Mouse (Mus musculus): ENCODE measurements around the gene Abl1.

Abl1 gene

DNA sequence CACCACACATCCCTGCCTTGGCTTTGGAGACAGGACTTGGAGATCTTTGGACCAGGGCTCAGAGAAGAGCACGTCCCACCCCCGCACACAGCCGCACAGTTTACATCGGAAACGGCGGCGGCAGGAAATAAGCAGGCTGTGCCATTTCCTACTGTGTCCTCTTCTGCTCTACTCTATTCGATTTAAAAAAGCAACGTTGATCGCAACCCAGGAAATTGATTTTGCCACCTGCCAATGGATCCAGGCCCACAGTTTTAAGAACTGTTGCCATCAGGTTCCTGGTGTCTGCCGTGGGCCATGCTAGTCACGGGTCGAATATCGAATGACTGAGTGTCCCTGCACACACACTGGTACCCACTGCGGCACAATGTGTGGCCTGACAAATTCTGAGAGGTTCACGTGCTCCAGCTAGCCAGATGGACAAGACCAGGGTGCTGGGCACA, 137.3 kb downstream of the Abl1 start:
- DNase-seq (ENCODE audit: low spot score in 2 of 2), result no peak

DNA sequence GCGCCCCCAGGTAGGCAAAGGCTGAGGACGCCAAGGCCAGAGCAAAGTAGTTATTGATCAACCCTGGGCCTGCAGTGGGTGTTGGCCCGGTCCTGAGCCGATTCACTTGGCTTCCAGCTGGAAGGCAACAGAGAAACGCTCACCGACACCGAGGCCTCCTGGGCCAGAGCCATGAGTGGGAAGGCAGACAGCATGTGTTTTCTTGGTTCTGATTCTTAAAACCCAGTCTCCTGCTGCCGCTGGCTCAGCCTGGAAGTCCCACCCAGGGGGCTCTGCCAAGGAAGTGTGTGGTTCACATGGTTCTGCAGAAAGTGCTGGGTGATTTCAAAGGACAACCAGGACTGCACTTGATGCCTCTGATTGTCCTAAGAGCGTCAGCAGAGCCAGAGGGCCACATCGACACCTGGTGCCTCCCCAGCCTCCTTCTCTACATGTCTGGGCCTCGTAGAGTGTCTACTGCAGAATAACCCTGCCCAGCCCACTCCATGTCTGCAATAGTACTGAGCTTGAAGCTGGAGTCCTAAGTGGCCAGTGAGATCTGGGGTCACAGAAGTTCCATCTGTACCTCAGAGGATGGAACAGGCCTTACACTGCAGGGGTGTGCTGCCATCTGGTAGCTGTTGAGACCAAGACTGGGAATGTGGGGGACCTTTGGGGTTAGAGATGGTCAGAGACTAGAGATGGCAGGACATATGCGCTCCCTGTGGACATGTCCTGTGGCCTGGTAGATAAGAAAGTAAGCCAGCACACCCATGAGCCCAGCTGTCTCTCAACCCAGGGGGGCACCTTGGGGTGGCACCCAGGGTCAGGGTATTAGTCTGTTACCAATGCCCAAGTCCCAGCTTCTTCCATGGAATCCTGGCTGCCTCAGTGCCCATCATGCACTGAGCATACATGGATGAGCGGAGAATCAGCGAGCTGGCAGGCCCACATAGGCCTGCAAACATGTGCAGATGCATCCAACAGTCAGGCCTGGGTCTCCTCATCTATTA, 138.2 kb downstream of the Abl1 start:
- DNase-seq (ENCODE audit: low spot score in 2 of 2), result no peak

DNA sequence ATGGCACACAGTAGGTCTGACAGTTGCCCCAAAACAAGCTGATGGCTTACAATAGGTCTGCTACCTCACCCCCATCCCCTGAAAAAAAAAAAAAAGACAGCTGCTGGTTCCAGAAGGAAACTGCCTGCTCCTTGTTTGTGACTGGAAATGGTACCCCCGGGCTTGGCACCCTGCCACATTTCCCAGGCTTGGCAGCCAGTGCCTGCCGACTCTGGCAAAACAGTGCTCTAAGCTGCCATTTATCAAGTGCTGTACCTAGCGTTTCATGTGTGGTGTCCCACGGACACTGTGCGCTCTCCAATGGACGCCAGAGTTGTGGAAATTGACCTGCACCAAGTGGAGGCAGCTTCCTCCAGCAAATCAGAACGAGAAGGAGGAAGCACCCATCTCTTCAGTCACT, 139.7 kb downstream of the Abl1 start:
- DNase-seq (ENCODE audit: low spot score in 2 of 2), result no peak

- no peak for DNase-seq (ENCODE audit: low spot score in 2 of 2)
Observed at GRCm38 (mm10) chr2:31828311-31828825, 140.2 kb downstream of the Abl1 start.

DNA sequence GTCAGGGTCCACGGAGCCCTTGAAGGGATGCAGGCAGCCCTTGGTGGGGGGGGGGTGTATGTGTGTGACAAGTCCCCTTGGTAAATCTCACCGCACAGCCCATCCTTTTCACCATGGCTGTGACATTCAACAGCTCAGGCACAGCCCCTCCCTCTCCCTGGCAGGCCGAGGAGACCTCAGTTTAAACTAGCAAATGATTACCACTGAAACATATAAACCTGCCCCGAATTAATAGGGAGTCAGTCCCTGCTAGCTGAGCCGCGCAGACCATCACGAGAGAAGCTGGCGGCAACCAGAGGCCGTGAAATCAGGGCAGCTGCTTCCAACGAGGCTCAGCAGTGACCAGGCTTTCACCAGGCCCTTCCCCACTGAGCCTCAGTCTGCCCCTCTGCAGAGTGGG, 147.9 kb downstream of the Abl1 start:
- no peak for DNase-seq (ENCODE audit: low spot score in 2 of 2)

- no peak for DNase-seq (ENCODE audit: low spot score in 2 of 2)
Observed at GRCm38 (mm10) chr2:31836985-31837384, 148.8 kb downstream of the Abl1 start.

- DNase-seq (ENCODE audit: low spot score in 2 of 2), result no peak
Observed at GRCm38 (mm10) chr2:31838868-31839267, 150.7 kb downstream of the Abl1 start.

- no peak for DNase-seq (ENCODE audit: low spot score in 2 of 2)
Observed at GRCm38 (mm10) chr2:31844729-31845136, 156.6 kb downstream of the Abl1 start.

DNA sequence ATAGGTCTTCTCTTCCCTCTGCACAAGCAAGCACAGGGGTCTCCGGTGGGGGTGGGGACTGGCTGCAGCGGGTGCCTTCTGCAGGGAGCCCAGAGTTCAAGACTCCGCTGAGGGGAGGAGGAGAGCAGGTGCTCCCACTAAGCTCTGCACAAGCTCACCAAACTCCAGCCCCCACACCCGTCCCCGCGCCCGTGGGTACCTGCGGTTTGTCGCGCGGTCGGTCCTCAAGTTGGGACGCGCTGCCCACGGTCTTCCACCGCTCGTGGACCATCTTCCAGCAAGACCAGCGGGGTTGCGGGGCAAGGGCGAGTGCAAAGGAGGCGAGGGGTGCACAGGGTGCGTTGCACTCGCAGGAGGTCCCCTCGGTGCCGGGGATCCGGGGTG, 157.3 kb downstream of the Abl1 start:
- no peak for DNase-seq (ENCODE audit: low spot score in 2 of 2)

- no peak for DNase-seq (ENCODE audit: low spot score in 2 of 2)
Observed at GRCm38 (mm10) chr2:31845896-31846691, 157.9 kb downstream of the Abl1 start, which contains the start of gene Fibcd1. Gene Fibcd1, minus strand, starts transcription at chr2:31846005.

- DNase-seq (ENCODE audit: low spot score in 2 of 2), result no peak
Observed at GRCm38 (mm10) chr2:31846692-31847660, 158.8 kb downstream of the Abl1 start.

DNA sequence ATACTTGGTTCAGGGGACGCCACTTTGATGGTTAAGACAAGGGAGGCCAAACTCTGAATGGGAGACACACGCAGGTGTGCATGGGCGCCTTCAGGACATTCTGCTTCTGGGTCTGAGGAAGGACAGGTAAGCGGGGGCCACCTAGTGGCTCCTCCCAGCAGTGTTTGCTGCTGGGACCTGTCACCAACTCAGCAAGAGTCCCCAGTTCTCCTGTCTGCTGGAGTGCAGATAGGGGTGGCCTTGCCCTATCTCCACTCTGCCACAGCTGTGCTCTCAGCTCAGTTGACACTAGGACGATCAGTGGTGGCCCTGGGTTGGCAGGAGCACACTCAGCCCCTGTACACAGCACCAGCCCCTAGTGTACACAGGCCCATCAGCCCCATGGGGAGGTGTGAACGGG, 159.7 kb downstream of the Abl1 start:
- peak in 1 of 2 experiments; percentile 59 for DNase-seq (ENCODE audit: low spot score in 2 of 2)

DNA sequence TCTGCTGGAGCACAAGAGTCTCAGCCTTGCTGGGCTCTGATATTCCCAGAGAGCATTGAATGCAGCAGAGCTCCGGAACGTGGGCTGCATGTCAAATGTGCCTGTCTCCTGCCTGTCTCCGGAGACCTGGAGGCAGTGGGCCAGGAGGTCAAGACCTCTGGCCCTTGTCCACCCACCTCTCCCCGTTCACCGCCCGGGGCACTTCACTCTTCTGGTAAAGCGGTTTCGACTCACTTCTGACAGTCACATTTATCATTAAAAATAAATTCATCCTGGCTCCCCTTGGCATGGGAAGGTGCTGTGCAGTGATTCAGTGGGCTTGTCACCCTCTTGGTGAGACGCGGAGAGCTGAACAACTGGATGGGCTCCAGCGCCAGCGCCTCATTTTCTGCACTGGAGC, 162.0 kb downstream of the Abl1 start:
- no peak for DNase-seq (ENCODE audit: low spot score in 2 of 2)

Data from spleen, postnatal 10 days (tissue).